Mouse (Mus musculus): Measurements from ENCODE around the gene Rac2.

DNA sequence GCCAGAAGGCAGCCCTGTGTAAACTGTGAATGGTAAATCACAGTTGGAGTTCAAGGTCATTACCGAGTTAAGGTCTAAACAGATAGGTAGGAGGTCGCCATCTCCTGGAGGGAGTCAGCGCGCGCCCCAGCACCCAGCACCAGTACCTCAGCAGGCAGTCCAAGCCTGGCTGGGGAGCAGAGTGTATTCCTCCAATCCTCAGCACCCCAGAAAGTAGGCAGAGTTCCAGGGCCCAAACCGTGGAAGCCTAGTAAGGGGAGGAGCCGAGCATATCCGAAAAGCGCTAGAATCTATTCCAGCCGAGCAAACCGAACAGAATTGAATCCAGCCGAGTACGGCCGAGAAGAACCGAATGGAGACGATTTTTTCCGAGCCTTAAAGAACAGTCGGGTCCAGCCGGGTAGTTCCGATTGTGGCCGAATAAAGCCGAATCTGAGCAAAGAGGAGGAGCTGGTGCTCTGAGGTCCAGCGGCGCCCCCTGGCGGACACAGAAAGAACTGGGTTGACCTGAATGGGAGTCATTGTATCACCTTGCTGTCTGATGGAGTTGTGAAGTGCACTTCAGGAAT lies 40.6 kb downstream of the Rac2 start:
- TF ChIP-seq CTCF (IDR thresholded peaks at IDR 0.05; ENCODE audit: insufficient read depth, low read depth, low read length): peak; percentile 81; the same call in 1 of the 2 replicates
- TF ChIP-seq POLR2A (IDR thresholded peaks at IDR 0.05; ENCODE audit: insufficient read depth, low read depth, low read length): no peak
